Mouse (Mus musculus) small intestine, adult 2 months (tissue): Measurements from ENCODE around the gene Snx32. TPM values are rescaled to one million over a fixed set of nuclear protein-coding genes. Genes with fewer than 3 reads are reported as not detected.

Source experiments
- H3K27ac ChIP-seq: fragments of 200-500 bp; 2 replicates; pipeline ENCODE4 v1.5.1; 2012; ENCODE audit warnings: low read depth, low read length, control low read depth, inconsistent platforms; ENCODE audit not compliant: insufficient read depth
- H3K27me3 ChIP-seq: fragments of 200-500 bp; 2 replicates; pipeline ENCODE4 v1.6.1; 2012; ENCODE audit warnings: mild to moderate bottlenecking, moderate library complexity, low read length, inconsistent platforms; ENCODE audit not compliant: control insufficient read depth, insufficient read depth
- H3K36me3 ChIP-seq: fragments of 200-500 bp; 2 replicates; pipeline ENCODE4 v1.6.1; 2012; ENCODE audit warnings: mild to moderate bottlenecking, low read length, control low read depth, inconsistent platforms; ENCODE audit not compliant: control insufficient read depth, insufficient read depth
- H3K4me1 ChIP-seq: fragments of 200-500 bp; 2 replicates; pipeline ENCODE4 v1.6.1; 2012; ENCODE audit warnings: low read length, inconsistent platforms, mixed read lengths; ENCODE audit not compliant: control insufficient read depth, insufficient read depth, insufficient read length
- H3K4me3 ChIP-seq: fragments of 200-500 bp; 2 replicates; pipeline ENCODE4 v1.5.1; 2012; ENCODE audit warnings: low read depth, mild to moderate bottlenecking, control low read depth, inconsistent platforms, low read length, moderate library complexity
- CTCF ChIP-seq: fragments of 200-500 bp; IDR thresholded peaks from 2 replicates; pipeline ENCODE4 v1.5.1; 2012; ENCODE audit warnings: low read depth, mild to moderate bottlenecking, control low read depth, inconsistent platforms, low read length, moderate library complexity, mixed read lengths; ENCODE audit not compliant: insufficient replicate concordance, insufficient read length; ENCODE audit errors: extremely low read depth
- POLR2A ChIP-seq: fragments of 200-500 bp; IDR thresholded peaks from 2 replicates; pipeline ENCODE4 v1.6.1; 2012; ENCODE audit warnings: low read depth, mild to moderate bottlenecking, control low read depth, inconsistent platforms, low read length, moderate library complexity
- WGBS: fragments of 180-500 bp; shearing (Covaris S2); methylation state at CpG from one replicate; pipeline ENCODE4 v1.1.7; 2018; 5-methylcytosine and 5-hydroxymethylcytosine counted together
- polyA plus RNA-seq: library from polyadenylated mRNA; depleted of rRNA; stranded (reverse); fragments of >200 nt; gene quantifications from 2 replicates; pipeline ENCODE4 v1.2.3, GENCODE M21; 2012

Gene Snx32
- polyA plus RNA-seq, 1 experiment: 3.2 TPM

- H3K27ac ChIP-seq: peak overlapping the region; percentile 76
- no peaks in the 10 kb centered on the region for H3K36me3 ChIP-seq
- H3K4me3 ChIP-seq: peak overlapping the region; percentile 86
- peaks cover 12% of the 10 kb centered on the region for H3K4me1 ChIP-seq
- peak; percentile 86 for TF ChIP-seq POLR2A
- TF ChIP-seq CTCF: 0 out of 2 replicates have a peak, but pooled peaks have one; percentile 3
- WGBS: under 1% methylated on average over 70 of the region's 70 CpGs
- no peaks in the 10 kb centered on the region for H3K27me3 ChIP-seq
Measured at GRCm38 (mm10) chr19:5456922-5457745, 53.2 kb downstream of the Snx32 start.

GRCm38 (mm10) chr19:5456241-5456921, 54.0 kb downstream of the Snx32 start:
- Histone ChIP-seq H3K27ac (peak overlapping the region; percentile 76), H3K27me3 (no peaks in the 10 kb centered on the region), H3K4me3 (peak overlapping the region; percentile 86), H3K4me1 (peaks cover 12% of the 10 kb centered on the region), H3K36me3 (no peaks in the 10 kb centered on the region)
- WGBS: 8% methylated on average over 26 of the region's 26 CpGs
- TF ChIP-seq CTCF: no peak
- no peak for TF ChIP-seq POLR2A

- 80% methylated on average over 8 of the region's 8 CpGs for WGBS
- no peaks in the 10 kb centered on the region for H3K36me3 ChIP-seq
- peaks cover 10% of the 10 kb centered on the region for H3K4me1 ChIP-seq
- TF ChIP-seq CTCF (no peak), POLR2A (no peak)
- H3K27me3 ChIP-seq: no peaks in the 10 kb centered on the region
- peak overlapping the region; percentile 28 for H3K4me3 ChIP-seq
- no peak overlapping the region for H3K27ac ChIP-seq
Measured at GRCm38 (mm10) chr19:5455568-5455967, 54.8 kb downstream of the Snx32 start.

- TF ChIP-seq CTCF: no peak
- no peak for TF ChIP-seq POLR2A
- Histone ChIP-seq H3K4me3 (no peak overlapping the region), H3K27me3 (no peaks in the 10 kb centered on the region; the same call in none of the 2 replicates), H3K36me3 (no peaks in the 10 kb centered on the region), H3K27ac (no peak overlapping the region), H3K4me1 (peaks cover 10% of the 10 kb centered on the region)
- WGBS: 83% methylated on average over 12 of the region's 12 CpGs
Measured at GRCm38 (mm10) chr19:5455037-5455436, 55.3 kb downstream of the Snx32 start.

GRCm38 (mm10) chr19:5451766-5452165, 58.6 kb downstream of the Snx32 start:
- no peak overlapping the region for H3K4me3 ChIP-seq
- no peaks in the 10 kb centered on the region for H3K36me3 ChIP-seq
- H3K4me1 ChIP-seq: peaks cover 23% of the 10 kb centered on the region
- H3K27me3 ChIP-seq: peaks cover 17% of the 10 kb centered on the region
- TF ChIP-seq CTCF (no peak), POLR2A (no peak)
- WGBS: 73% methylated on average over 6 of the region's 6 CpGs
- no peak overlapping the region for H3K27ac ChIP-seq

- Histone ChIP-seq H3K4me3 (no peak overlapping the region), H3K4me1 (peaks cover 13% of the 10 kb centered on the region), H3K36me3 (no peaks in the 10 kb centered on the region), H3K27me3 (peaks cover 17% of the 10 kb centered on the region), H3K27ac (no peak overlapping the region)
- TF ChIP-seq POLR2A (no peak), CTCF (no peak)
- 68% methylated on average over 3 of the region's 3 CpGs for WGBS
Measured at GRCm38 (mm10) chr19:5449673-5450072, 60.7 kb downstream of the Snx32 start.

- Histone ChIP-seq H3K27me3 (peaks cover 17% of the 10 kb centered on the region), H3K4me3 (peak overlapping the region; percentile 79), H3K36me3 (no peaks in the 10 kb centered on the region), H3K4me1 (peaks cover 13% of the 10 kb centered on the region), H3K27ac (no peak overlapping the region)
- TF ChIP-seq POLR2A: no peak
- no peak for TF ChIP-seq CTCF
- 5% methylated on average over 36 of the region's 36 CpGs for WGBS
Measured at GRCm38 (mm10) chr19:5448354-5449150, 61.8 kb downstream of the Snx32 start.
